Mouse (Mus musculus): Measurements from ENCODE around the gene Enox1.

DNA sequence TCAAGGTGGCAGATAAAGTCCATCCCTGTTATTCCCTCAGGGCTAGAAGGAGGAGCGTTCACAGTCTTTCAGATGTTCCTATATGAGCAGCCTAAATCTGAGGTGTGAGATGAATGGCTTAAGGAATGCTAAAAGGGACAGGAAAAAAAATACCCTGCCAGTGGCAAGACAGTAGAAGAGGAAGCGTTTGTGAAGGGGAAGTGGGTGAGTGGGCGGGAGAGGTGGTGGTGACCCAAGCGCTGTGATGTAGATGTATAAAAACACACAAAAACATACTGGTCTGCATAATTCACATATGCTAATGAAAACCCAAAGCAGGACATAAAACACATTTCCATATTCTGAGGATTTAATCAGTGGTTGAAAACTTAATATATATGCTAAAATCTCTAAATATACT is 367.7 kb downstream of the Enox1 start:
- TF ChIP-seq MXI1 (IDR thresholded peaks at IDR 0.05; ENCODE audit: low read depth, low read length) (no peak), CTCF (conservative IDR thresholded peaks at IDR 0.05 in 1 of 2, IDR thresholded peaks at IDR 0.05 in 1 of 2; ENCODE audit: low read depth in 2 of 2, low read length in 2 of 2) (no peak), NRF1 (IDR thresholded peaks at IDR 0.05; ENCODE audit: low read depth, low read length) (no peak), TBP (conservative IDR thresholded peaks at IDR 0.05; ENCODE audit: low read depth, low read length) (no peak), POLR2A (IDR thresholded peaks at IDR 0.05; ENCODE audit: low read depth, low read length) (no peak), UBTF (IDR thresholded peaks at IDR 0.05; ENCODE audit: low read depth, low read length) (no peak), MAX (IDR thresholded peaks at IDR 0.05; ENCODE audit: low read length) (no peak), GABPA (IDR thresholded peaks at IDR 0.05; ENCODE audit: insufficient replicate concordance, low read depth, low read length) (no peak)
